Mouse (Mus musculus) inflammation-experienced regulatory T-cells, adult 6 months (primary cell): ENCODE measurements around the gene Zfp652. TPM values are rescaled to one million over a fixed set of nuclear protein-coding genes. Genes with fewer than 3 reads are reported as not detected.
"Not testable (repeated sequence)": the region's sequence is repeated elsewhere in the genome, so short reads cannot be mapped to it uniquely, and the experiment has no call there.

ENCODE experiments used
- ATAC-seq: one replicate; pipeline ENCODE4 v1.8.0; 2017
- polyA plus RNA-seq, 3 experiments: library from polyadenylated mRNA; unstranded; fragments of 100-300 nt; shearing (Covaris generic); gene quantifications; one replicate each; pipeline ENCODE4 v1.2.1; 2017

The Zfp652 gene
- polyA plus RNA-seq, 3 experiments from 2014 or later, result 5.3 to 13.4 (median 11.7) TPM

DNA sequence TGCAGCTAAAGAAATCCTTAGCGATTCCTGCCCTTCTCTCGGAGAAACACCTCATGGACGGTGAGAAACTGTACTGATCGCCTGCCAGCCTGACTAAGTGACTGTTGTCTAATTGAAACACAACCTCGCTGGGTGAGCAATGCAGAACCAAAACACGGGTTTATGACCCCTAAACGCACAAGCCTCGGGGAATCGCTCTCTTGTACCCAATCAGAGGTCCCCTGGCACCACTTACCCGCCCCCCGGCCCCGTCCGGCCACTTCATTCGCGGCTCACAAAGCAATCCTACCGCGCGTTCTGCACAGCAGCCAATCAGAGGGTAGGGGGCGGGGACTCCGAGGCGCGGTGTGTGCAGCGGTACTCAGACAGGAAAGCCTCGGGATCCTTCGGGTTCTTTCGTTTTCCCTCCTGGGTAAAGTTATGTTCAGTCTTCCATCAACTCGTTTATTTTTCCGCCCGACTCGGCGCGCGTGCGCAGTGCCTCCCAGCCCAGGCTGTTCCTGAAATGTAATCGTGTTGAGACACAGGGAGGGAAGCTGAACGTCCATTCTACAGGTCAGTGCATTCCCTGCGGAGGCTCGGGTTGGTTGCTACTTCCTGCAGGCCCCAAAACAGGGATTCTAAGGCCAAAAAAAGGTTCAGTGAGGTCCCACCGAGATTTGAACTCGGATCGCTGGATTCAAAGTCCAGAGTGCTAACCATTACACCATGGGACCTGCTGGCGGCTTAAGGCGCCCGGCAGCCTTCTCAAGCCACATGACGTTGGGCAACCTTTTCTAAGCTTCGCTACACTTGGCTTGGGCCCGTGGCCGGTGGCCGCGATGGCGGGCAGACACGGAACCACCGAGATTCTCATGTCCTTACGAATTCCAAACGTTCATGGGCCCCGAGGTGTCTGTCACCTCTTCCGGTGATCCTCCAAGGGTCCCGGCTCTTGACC is 146.3 kb downstream of the Zfp652 start:
- peak; percentile 97 for ATAC-seq

DNA sequence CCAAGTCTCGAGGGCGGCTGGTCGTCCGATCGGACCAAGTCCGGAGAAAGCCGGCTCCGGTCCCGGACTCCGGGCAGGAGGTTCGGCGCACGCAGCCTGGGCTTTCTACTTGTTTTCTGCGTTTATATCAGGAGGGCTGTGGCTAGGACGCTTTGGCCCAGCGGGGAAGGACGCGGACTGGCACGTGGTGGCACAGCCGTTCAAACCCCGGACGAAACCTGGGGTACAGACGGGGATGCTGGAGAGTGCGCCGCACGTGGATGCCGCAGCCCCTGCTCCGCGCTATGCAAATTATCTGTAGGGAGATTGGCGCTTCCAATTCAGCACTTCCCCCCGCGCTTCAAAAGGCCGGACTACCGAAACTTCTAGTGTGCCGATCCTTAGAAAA is 147.0 kb downstream of the Zfp652 start:
- ATAC-seq, result peak; percentile 33

DNA sequence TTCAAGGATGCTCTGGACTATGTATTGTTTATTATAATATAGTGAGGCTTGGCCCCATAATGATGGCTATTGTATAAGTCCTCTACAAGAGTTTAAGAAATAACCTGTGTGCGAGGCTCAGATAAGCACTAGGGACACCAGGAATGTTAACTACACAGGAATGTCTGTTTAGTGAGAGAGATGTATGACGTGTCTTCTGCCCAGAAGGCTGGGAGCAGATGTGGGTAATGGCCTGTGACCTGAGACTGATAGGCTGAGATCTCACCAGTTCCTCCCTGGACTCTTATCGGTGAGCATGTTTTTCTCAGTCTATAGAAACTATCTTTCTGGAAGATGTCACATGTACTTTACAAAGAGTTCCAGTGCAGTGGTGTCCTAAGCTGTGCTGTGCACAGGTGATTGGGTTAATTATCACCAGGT is 147.6 kb downstream of the Zfp652 start:
- ATAC-seq, result no peak

DNA sequence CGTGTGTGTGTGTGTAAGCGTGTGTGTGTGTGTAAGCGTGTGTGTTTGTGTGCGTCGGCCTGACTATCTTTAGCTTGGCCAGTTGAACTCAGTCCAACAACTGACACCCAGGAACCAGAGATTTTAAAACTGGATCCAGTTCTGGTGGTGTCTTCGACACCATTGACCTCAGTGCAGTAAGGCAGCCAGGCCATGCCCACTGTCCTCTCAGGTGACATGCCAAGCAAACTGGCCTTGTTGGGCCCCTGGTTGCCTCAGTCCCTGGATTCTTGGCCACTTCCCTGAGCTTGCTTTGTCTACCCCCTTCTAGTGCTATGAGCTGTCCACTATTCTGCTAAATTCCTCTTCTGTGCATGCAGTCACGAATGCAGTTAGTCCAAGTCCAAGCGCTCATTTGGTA is 148.9 kb downstream of the Zfp652 start:
- ATAC-seq, result no peak

DNA sequence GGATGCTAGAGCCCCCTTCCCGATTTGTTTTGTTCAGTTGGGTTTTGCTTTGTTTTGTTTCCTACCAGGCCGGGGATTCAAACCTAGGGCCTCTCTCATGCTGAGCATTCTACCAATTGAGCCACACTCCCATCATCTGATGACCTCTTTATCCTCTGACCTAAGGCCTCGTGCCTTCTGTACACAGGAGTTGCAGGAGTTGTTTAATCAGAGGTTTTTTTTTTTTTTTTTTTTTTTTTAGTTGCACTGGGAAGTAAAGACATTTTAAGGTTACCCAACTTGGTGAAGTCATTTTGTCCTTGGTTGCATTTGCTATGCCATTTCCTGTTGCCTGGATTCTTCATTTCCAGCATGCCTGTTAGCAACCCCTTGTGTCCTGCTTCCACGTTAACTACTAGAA is 157.0 kb downstream of the Zfp652 start:
- no peak for ATAC-seq

DNA sequence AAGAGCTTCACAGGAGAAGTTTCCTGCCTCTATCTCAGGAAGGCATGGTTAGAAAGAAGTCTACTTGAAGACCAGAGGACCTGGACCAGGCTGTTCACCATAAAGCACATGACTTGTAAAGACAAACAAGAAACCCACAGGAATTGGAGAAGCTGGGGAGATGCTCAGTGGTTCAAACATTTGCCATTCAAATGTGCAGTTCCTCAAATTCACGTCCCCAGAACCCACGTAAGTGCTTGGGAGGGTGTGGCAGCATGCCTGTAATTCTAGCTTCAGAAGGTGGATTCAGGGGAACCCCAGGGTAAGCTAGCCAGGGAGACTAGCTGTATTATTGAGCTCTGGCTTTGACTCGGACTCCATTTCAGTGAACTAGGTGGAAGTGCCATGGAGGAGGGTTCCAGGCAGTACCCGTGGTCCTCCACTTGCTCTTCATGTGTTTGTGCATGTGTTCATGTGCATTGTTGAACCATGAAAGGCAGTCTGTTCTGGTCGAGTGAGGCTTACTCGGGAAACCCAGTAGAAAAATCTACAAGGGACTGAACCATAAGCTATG is 157.5 kb downstream of the Zfp652 start:
- no peak for ATAC-seq

DNA sequence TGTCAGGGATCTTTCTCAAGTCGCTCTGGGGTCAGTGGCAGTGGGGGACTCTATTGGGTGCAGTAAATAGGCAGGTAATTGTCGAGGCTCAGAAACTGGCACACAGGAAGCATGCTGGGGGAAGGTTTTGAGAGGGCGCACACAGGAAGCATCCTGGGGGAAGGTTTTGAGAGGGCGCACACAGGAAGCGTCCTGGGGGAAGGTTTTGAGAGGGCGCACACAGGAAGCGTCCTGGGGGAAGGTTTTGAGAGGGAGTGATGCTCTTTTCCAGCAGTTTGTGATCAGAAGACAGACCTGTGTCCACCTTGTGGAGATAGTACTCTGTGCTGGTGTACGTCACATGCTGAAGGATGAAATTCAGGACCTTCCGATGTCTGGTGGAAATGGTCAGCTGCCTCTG is 163.3 kb downstream of the Zfp652 start:
- no peak for ATAC-seq

DNA sequence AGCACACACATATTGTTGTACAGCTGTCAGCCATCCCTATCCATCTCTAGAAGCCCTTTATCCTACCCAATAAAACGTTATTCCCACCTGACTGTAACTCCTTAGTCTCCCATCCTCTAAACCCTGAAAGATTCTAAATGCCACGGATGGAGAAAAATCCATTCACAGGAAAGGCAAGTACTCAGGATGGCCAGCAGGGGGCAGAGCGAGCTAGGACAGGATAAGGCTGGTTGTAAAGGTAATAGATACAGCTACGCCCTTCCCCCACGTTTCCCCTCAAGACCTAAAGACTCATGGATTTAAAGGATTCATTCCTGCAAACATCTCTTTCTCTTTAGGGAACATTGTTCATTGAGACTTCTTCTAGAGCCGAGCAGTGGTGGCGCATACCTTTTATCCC is 163.8 kb downstream of the Zfp652 start:
- no peak for ATAC-seq

DNA sequence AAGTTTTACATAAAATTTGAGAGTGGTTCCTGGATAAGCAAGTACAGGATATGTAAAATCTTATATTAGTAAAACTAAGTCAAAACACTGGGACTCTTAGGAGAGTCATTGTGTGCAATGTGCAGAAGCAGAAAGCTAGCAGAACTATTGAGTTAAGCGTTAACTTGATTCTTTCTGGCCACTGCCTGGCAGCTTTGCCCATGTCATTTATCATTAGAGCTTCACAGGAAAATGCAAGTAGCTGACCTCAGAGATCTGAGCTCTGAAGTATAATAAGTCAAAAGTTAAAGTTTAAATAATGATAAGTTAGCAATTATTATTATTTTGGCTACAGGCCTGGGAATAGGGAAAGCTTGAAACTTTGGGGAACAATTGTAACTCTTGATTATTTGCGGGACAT is 167.4 kb downstream of the Zfp652 start:
- not testable (repeated sequence) for ATAC-seq

Other genes starting within 250 kb of the Zfp652 start
- not detected for gene Nxph3, start 198.1 kb upstream of the Zfp652 start, polyA plus RNA-seq
- not detected for gene Ngfr, start 124.9 kb upstream of the Zfp652 start, polyA plus RNA-seq
- gene Phb, start 45.7 kb upstream of the Zfp652 start, polyA plus RNA-seq, result 100 to 1,000 TPM; 114 to 161 (median 126) TPM
- 1 to 10 TPM; 2.7 to 6.6 (median 6.6) TPM for gene B130006D01Rik, start 10.9 kb downstream of the Zfp652 start, polyA plus RNA-seq
- gene Phospho1, start 111.8 kb downstream of the Zfp652 start, polyA plus RNA-seq, result not detected
- gene Gngt2, start 124.5 kb downstream of the Zfp652 start, polyA plus RNA-seq, result 10 to 100 TPM; 35.4 to 54.7 (median 53.1) TPM
- 100 to 1,000 TPM in 1 of 3 experiments, 10 to 100 TPM in 2; 38.9 to 105 (median 50.8) TPM for gene Abi3, start 129.8 kb downstream of the Zfp652 start, polyA plus RNA-seq
- gene B4galnt2, start 202.2 kb downstream of the Zfp652 start, polyA plus RNA-seq, result under 1 TPM in 2 of 3 experiments, not detected in 1; 0.35 to 0.38 TPM